Mouse (Mus musculus): ENCODE data around the gene Olfm1.

Olfm1 gene

GRCm38 (mm10) chr2:28235129-28235528 is 42.3 kb downstream of the Olfm1 start:
- 71% methylated on average over 4 of the region's 4 CpGs for WGBS

GRCm38 (mm10) chr2:28236447-28236846 is 43.7 kb downstream of the Olfm1 start:
- WGBS = 67% methylated on average over 6 of the region's 6 CpGs

GRCm38 (mm10) chr2:28239616-28240015 is 46.8 kb downstream of the Olfm1 start:
- 42% methylated on average over 8 of the region's 8 CpGs for WGBS

GRCm38 (mm10) chr2:28240920-28241319 is 48.1 kb downstream of the Olfm1 start:
- WGBS = 85% methylated on average over 3 of the region's 3 CpGs

GRCm38 (mm10) chr2:28241520-28242221 is 48.9 kb downstream of the Olfm1 start:
- 76% methylated on average over 17 of the region's 17 CpGs for WGBS

- 70% methylated on average over 5 of the region's 5 CpGs for WGBS
Observed at GRCm38 (mm10) chr2:28242222-28242543, 49.4 kb downstream of the Olfm1 start.

GRCm38 (mm10) chr2:28244667-28245395 is 52.0 kb downstream of the Olfm1 start:
- 45% methylated on average over 8 of the region's 8 CpGs for WGBS

GRCm38 (mm10) chr2:28246110-28246653 is 53.4 kb downstream of the Olfm1 start:
- 74% methylated on average over 5 of the region's 5 CpGs for WGBS

GRCm38 (mm10) chr2:28247098-28247497 is 54.3 kb downstream of the Olfm1 start:
- WGBS = 63% methylated on average over 11 of the region's 11 CpGs

GRCm38 (mm10) chr2:28252554-28252953 is 59.8 kb downstream of the Olfm1 start:
- WGBS = 63% methylated on average over 4 of the region's 4 CpGs

- whole genome bisulfite sequencing = 71% methylated on average over 7 of the region's 7 CpGs
Observed at GRCm38 (mm10) chr2:28256029-28256428, 63.2 kb downstream of the Olfm1 start.

GRCm38 (mm10) chr2:28261438-28261837 is 68.6 kb downstream of the Olfm1 start:
- WGBS = 69% methylated on average over 3 of the region's 3 CpGs

GRCm38 (mm10) chr2:28267776-28268275 is 75.0 kb downstream of the Olfm1 start:
- 99% methylated on average over 3 of the region's 3 CpGs for WGBS

GRCm38 (mm10) chr2:28270561-28270960 is 77.8 kb downstream of the Olfm1 start:
- WGBS = 42% methylated on average over 4 of the region's 4 CpGs

GRCm38 (mm10) chr2:28272218-28272965 is 79.6 kb downstream of the Olfm1 start:
- 34% methylated on average over 11 of the region's 11 CpGs for WGBS

GRCm38 (mm10) chr2:28274006-28274405 is 81.2 kb downstream of the Olfm1 start:
- WGBS = 93% methylated on average over 5 of the region's 5 CpGs

- WGBS = 76% methylated on average over 3 of the region's 3 CpGs
Observed at GRCm38 (mm10) chr2:28275345-28275744, 82.6 kb downstream of the Olfm1 start.

- WGBS = 20% methylated on average over 7 of the region's 7 CpGs
Observed at GRCm38 (mm10) chr2:28278150-28278549, 85.4 kb downstream of the Olfm1 start.

GRCm38 (mm10) chr2:28278853-28279252 is 86.1 kb downstream of the Olfm1 start:
- 65% methylated on average over 10 of the region's 10 CpGs for whole genome bisulfite sequencing

Measured in cerebral cortex, adult 2 months (tissue).